Mouse (Mus musculus) intestine, embryonic 14.5 days (tissue): ENCODE results near the gene Dlx6. TPM values are rescaled to one million over a fixed set of nuclear protein-coding genes. Genes with fewer than 3 reads are reported as not detected.

Source experiments
- ATAC-seq: fragments of 200-750 bp; cut with Nextera tagmentation; replicated peaks from 2 replicates; pipeline ENCODE4 v1.8.0; 2017; ENCODE audit warnings: low read depth, moderate number of reproducible peaks, moderate TSS enrichment, moderate library complexity; ENCODE audit not compliant: low FRiP score, low TSS enrichment
- DNase-seq: peaks from one replicate; pipeline ENCODE4 v3.0.0-alpha.2; 2018; ENCODE audit warnings: low spot score
- H3K27ac ChIP-seq: fragments of 300-500 bp; sonication (generic); 2 replicates; pipeline ENCODE4 v1.5.1; 2014; ENCODE audit warnings: low read depth, mild to moderate bottlenecking, control low read depth
- H3K27me3 ChIP-seq: fragments of 300-500 bp; sonication (generic); replicated peaks from 2 replicates; pipeline ENCODE4 v1.6.1; 2014; ENCODE audit warnings: low read length, control low read depth; ENCODE audit not compliant: control insufficient read depth, insufficient read depth
- H3K36me3 ChIP-seq: fragments of 300-500 bp; sonication (generic); 2 replicates; pipeline ENCODE4 v1.6.1; 2014; ENCODE audit warnings: low read length, control low read depth; ENCODE audit not compliant: control insufficient read depth, insufficient read depth
- H3K4me1 ChIP-seq: fragments of 300-500 bp; sonication (generic); replicated peaks from 2 replicates; pipeline ENCODE4 v1.6.1; 2014; ENCODE audit warnings: low read length, control low read depth, mixed read lengths; ENCODE audit not compliant: control insufficient read depth, insufficient read depth
- H3K4me2 ChIP-seq: fragments of 300-500 bp; sonication (generic); 2 replicates; pipeline ENCODE4 v1.6.1; 2014; ENCODE audit warnings: low read length
- H3K4me3 ChIP-seq: fragments of 300-500 bp; sonication (generic); 2 replicates; pipeline ENCODE4 v1.5.1; 2014; ENCODE audit warnings: low read depth, low read length, control low read depth, mixed read lengths
- H3K9ac ChIP-seq: fragments of 300-500 bp; sonication (generic); 2 replicates; pipeline ENCODE4 v1.6.1; 2014; ENCODE audit warnings: mild to moderate bottlenecking, low read length
- H3K9me3 ChIP-seq: fragments of 300-500 bp; sonication (generic); 2 replicates; pipeline ENCODE4 v1.6.1; 2016; ENCODE audit warnings: low read length, control low read depth; ENCODE audit not compliant: control insufficient read depth
- WGBS: fragments of 180-500 bp; shearing (Covaris S2); extraction: QIAGEN DNeasy Blood & Tissue Kit; methylation state at CpG from one replicate; pipeline ENCODE4 v1.1.7; 2014; 5-methylcytosine and 5-hydroxymethylcytosine counted together
- polyA plus RNA-seq: library from polyadenylated mRNA; unstranded; fragments of >200 nt; fragmentation: Nextera tagmentation; extraction: Ambion mirVana; gene quantifications from 2 replicates; pipeline ENCODE4 v1.2.1, GENCODE M21; 2014

Gene Dlx6
- polyA plus RNA-seq, 1 experiment from 2014 or later, result not detected

DNA sequence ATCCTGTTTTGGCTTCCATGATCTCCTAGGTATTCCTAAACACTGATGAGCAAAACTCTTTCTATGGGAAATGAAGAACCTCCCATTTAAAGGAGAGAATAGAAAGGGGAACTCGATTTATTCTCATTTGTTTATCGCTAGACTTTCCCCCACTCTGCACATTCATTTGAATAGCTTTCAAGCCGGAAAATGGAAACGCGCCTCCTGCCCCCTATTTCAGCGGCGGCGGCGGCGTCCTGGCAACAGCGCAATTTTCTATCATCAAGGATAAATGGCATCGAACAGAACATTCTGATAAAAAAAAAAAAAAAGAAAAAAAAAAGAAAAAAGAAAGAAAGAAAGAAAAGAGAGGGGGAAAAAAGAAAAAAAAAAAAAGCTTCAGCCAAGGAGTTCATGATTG is 13.4 kb upstream of the Dlx6 start:
- DNase-seq (no peak), ATAC-seq (no peak)
- Histone ChIP-seq H3K27me3 (peaks cover 94% of the 10 kb centered on the region), H3K36me3 (no peaks in the 10 kb centered on the region), H3K27ac (no peak overlapping the region), H3K4me1 (no peaks in the 10 kb centered on the region), H3K9ac (no peak overlapping the region), H3K4me2 (no peak overlapping the region), H3K9me3 (no peaks in the 10 kb centered on the region), H3K4me3 (no peak overlapping the region)
- WGBS, result 1% methylated on average over 12 of the region's 12 CpGs

DNA sequence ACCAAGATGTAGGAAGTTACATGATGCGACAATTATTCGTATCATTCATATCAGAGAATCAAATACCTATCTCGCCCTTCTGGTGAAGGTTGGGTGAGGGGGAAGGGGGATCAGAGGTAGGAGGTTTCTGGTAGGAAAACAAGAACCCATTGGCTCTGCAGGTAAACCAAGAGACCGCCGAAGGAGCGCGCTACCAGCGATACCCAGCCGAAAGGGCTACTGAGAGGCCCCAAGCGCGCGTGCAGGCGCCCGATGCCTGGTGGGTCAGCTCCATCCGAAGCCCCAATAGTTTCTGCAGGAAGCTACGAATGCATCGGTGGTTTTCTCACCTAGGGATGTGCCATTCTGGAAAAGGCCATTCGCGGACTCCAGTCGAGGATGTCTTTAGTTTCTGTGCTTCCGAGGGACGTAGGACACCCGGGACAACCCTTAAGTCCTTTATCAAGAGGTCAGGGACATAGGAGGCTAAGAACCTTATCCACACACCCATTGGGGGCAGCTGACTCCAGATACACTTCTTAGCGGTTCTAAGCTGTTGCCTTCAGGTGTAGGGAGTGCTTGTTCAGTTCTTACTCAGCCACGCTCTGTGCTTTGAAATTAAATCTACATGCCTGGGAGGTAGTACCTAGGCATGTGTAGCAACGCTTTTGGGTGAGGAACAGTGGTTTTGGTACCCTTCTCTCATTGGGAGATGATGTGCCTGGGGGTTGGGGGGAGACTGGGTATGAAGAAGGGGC is 12.6 kb upstream of the Dlx6 start:
- DNase-seq (peak; percentile 69), ATAC-seq (no peak)
- no peak overlapping the region for H3K4me2 ChIP-seq
- 2% methylated on average over 26 of the region's 26 CpGs for WGBS
- no peak overlapping the region for H3K4me3 ChIP-seq
- H3K4me1 ChIP-seq, result no peaks in the 10 kb centered on the region
- no peaks in the 10 kb centered on the region for H3K36me3 ChIP-seq
- H3K9ac ChIP-seq, result no peak overlapping the region
- peaks cover 96% of the 10 kb centered on the region for H3K27me3 ChIP-seq
- H3K9me3 ChIP-seq, result no peaks in the 10 kb centered on the region
- no peak overlapping the region for H3K27ac ChIP-seq

DNA sequence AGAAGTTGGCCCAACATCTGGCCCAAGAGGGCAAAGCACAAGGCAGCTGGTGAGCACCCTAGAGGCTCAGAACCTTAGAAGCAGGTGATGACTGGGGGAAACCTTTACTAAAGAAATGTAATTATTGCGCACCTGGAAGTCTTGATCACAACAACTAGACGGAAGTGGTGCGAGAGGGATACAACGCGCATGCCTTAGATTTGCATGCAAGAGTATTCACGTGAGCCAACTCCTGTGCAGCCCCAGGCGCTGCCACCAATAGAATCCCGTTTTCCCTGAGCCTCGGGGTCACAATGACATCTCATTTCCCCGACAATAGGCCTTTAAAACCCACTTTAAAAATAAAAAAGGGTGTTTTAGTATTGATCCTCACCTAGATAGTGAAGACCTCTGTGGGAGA is 12.0 kb upstream of the Dlx6 start:
- ATAC-seq (no peak), DNase-seq (no peak)
- Histone ChIP-seq H3K4me1 (no peaks in the 10 kb centered on the region), H3K9ac (no peak overlapping the region), H3K27me3 (peaks cover 98% of the 10 kb centered on the region), H3K4me3 (no peak overlapping the region), H3K9me3 (no peaks in the 10 kb centered on the region), H3K27ac (no peak overlapping the region), H3K36me3 (no peaks in the 10 kb centered on the region), H3K4me2 (no peak overlapping the region)
- 1% methylated on average over 10 of the region's 10 CpGs for WGBS

DNA sequence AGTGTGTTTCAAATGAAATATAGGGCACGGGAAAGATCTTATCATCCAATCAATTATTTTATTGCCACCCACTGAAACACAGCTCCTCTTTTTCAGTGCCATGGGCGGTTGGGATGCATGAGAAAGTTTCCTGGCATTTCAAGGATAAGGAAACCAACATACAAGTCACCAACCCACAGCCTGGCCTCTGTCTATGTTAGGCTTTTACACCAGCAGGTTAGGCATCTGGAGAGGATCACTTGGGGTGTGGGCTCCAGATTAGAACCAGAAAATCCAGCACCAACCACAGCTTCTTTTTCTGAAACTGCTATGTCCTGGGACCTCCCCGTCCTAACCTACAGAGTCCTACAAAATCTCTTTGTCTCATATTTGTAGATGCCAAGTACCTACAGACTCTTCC is 10.2 kb upstream of the Dlx6 start:
- Histone ChIP-seq H3K4me1 (no peaks in the 10 kb centered on the region), H3K36me3 (no peaks in the 10 kb centered on the region), H3K4me2 (no peak overlapping the region), H3K9me3 (no peaks in the 10 kb centered on the region), H3K27ac (no peak overlapping the region), H3K9ac (no peak overlapping the region), H3K27me3 (peaks cover 99% of the 10 kb centered on the region), H3K4me3 (no peak overlapping the region)
- DNase-seq, result no peak
- WGBS, result 24% methylated on average over 3 of the region's 3 CpGs
- ATAC-seq, result no peak

DNA sequence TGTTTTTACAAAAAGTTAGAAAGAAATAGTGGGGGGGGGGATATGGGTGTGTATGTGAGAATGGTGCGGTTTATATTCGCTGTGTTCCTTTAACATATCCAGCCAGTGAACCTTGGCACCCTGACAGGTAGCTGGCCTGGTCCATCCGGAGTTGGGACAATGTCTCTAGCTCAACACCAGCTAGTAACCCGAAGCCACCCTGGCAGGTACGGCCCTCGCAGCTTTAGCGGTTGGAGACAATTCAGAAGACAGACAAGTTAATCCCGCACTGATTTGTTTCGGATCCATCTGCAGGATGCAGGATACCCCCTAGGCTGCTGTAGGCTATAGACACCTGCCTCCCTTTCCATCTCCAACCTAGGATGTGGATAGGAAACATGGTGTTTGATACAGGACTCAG is 9.0 kb upstream of the Dlx6 start:
- Histone ChIP-seq H3K36me3 (no peaks in the 10 kb centered on the region), H3K4me3 (no peak overlapping the region), H3K4me2 (no peak overlapping the region), H3K9ac (no peak overlapping the region), H3K27ac (no peak overlapping the region), H3K4me1 (no peaks in the 10 kb centered on the region), H3K9me3 (no peaks in the 10 kb centered on the region), H3K27me3 (peaks cover 99% of the 10 kb centered on the region)
- ATAC-seq (no peak), DNase-seq (peak; percentile 51)
- whole genome bisulfite sequencing, result 2% methylated on average over 9 of the region's 9 CpGs

DNA sequence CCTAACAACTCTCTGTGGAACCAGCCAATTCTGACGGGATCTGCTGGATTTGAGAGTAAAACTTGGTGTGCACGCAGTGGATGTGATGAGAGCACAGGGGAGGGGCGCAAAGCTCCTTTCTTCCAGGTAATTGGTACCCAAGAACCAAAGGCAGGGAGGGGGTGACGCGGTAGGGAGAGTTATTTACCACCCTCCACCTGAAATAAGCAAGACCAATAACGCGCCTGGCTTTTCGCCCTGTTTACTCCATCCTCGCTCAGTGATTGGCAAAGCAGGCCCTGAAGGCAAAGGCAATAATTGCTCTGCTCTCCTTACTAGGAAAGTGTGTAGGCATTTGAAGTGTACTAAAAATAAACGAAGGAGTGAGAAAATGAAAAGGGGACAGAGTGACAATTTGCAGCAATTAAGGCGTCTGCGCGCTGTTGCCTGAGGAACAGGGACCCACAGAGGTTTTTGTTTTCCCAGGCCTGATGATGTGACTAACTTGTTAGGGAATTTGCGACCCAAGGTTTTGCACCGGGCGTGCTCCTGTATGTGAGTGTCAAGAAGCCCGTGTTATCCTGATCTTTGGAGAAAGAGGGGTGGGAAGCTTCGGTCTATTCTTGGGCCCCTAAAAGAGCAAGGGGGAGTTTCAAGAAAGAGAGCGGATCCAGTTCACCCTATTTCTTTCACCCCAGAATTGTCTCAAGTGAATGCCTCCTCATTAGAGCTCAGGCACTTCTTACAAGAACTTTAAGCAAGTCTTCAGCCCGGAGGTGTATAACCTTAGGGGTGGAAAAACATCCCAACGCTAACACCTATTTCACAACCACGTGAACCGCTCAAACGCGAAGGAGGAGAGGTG is 8.0 kb upstream of the Dlx6 start:
- Histone ChIP-seq H3K36me3 (no peaks in the 10 kb centered on the region), H3K9me3 (no peaks in the 10 kb centered on the region), H3K9ac (no peak overlapping the region), H3K27me3 (peaks cover 99% of the 10 kb centered on the region), H3K4me2 (no peak overlapping the region), H3K27ac (no peak overlapping the region), H3K4me3 (no peak overlapping the region), H3K4me1 (no peaks in the 10 kb centered on the region)
- WGBS, result 1% methylated on average over 25 of the region's 25 CpGs
- peak; percentile 55 for DNase-seq
- ATAC-seq, result no peak

DNA sequence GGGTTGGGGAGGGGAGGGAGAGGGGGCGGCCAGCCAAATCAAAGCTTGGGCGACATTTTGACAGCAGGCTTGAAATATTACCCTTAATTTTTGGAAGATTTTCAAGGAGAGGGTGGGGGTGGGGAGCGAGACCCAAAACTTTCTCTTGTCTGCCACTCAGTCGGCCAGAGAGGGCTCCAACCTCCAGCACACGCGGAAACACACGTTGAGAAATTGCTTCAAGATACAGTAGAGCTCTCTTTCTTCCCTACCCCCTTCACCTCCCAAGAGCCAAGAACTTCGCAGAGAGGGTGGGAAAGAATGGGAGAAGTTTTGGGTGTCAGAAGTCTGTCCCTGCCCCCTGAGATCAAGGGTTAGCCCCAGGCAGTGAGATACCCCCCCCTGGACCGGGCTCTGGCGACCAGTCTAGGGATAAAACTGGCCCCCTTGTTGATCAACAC is 7.4 kb upstream of the Dlx6 start:
- no peak overlapping the region for H3K9ac ChIP-seq
- H3K4me1 ChIP-seq, result no peaks in the 10 kb centered on the region
- H3K4me3 ChIP-seq, result no peak overlapping the region
- no peak overlapping the region for H3K4me2 ChIP-seq
- H3K9me3 ChIP-seq, result no peaks in the 10 kb centered on the region
- ATAC-seq (no peak), DNase-seq (no peak)
- H3K36me3 ChIP-seq, result no peaks in the 10 kb centered on the region
- peaks cover 99% of the 10 kb centered on the region for H3K27me3 ChIP-seq
- H3K27ac ChIP-seq, result no peak overlapping the region
- WGBS, result 0% methylated on average over 10 of the region's 10 CpGs

DNA sequence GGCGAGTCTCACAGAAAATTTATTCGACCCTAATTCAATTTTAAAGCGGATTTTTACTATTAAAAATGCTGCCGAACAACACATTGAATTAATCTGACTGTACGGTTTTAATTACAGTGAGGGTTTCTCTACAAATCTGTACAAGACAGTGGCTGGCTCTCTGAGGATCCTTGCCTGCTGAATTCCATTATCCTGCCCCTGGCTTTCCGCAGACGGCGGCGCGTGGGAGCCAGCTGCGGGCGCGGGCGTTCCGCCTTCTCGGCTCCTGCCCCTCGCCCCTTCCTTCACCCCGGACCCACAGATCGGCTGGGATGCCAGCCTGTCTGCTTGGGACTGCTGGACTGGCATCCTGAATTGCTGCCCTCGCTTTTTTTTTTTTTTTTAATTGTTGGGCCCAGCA is 6.8 kb upstream of the Dlx6 start:
- Histone ChIP-seq H3K27me3 (peaks cover 99% of the 10 kb centered on the region), H3K4me3 (no peak overlapping the region), H3K9ac (no peak overlapping the region), H3K4me1 (no peaks in the 10 kb centered on the region), H3K36me3 (no peaks in the 10 kb centered on the region), H3K9me3 (no peaks in the 10 kb centered on the region), H3K27ac (no peak overlapping the region), H3K4me2 (no peak overlapping the region)
- WGBS, result 2% methylated on average over 20 of the region's 20 CpGs
- peak; percentile 59 for DNase-seq
- no peak for ATAC-seq
